Mouse (Mus musculus): Measurements from ENCODE around the gene Ace3. TPM values are rescaled to one million over a fixed set of nuclear protein-coding genes. Genes with fewer than 3 reads are reported as not detected.
"Not testable (repeated sequence)": the region's sequence is repeated elsewhere in the genome, so short reads cannot be mapped to it uniquely, and the experiment has no call there.

Ace3 gene
- total RNA-seq, 1 experiment from 2014 or later = not detected

DNA sequence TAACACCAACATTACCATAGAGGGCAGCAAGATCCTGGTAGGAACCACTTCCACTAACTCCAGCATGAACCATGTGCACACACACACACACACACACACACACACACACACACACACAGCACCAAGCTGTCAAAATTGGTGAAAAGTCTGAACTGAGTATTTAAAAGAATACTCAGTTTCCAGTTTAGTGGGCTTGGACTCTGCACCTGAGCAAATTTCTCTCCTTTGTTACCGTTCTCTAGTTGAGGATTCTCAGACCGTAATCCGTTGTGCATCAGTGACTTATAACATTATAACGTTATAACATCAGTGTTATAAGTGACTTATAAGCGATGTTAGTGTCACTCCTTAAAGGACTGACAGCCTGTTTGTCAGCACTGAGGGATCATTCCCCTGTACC, 18.8 kb upstream of the Ace3 start:
- no peak for ATAC-seq (replicated peaks; ENCODE audit: low read depth, poor library complexity, severe bottlenecking)

DNA sequence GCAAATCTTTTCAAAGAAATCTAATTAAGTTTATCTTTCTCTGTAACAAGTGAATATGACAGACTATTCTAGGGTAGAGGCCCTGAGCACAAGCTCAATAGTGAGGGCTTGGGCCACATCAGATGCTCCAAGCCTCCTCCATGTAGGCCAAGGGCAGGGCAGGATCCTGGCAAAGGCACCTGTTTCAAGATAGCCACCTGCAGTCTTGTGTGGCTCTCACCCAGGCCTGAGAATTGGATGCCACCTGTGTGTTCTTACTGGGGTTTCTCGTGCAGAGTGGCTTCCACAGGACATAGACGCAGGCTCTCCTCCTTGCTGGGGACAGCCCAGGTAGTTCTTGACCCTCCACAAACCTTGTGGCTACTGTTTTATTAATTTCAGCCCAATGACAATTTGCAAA, 16.2 kb upstream of the Ace3 start:
- ATAC-seq (replicated peaks; ENCODE audit: low read depth, poor library complexity, severe bottlenecking) = no peak

DNA sequence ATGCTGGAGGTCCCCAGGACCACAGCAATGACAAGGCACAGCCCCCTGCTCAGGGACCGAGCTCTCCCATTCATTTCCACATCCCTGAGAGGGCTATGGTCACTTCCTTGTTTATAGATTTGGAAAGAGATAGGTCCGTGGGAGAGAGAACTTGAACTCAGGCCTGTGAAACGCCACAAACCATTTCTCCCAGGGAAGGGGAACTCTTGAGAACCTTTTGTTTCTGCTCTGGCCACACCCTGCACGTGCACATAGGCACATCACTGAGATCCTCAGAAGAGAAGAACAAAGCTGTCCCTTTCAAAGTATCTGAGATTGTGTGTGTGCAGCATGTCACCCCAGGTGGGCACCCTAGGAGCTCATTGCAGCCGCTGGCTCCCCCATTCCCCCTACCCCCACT, 15.8 kb upstream of the Ace3 start:
- no peak for ATAC-seq (replicated peaks; ENCODE audit: low read depth, poor library complexity, severe bottlenecking)

DNA sequence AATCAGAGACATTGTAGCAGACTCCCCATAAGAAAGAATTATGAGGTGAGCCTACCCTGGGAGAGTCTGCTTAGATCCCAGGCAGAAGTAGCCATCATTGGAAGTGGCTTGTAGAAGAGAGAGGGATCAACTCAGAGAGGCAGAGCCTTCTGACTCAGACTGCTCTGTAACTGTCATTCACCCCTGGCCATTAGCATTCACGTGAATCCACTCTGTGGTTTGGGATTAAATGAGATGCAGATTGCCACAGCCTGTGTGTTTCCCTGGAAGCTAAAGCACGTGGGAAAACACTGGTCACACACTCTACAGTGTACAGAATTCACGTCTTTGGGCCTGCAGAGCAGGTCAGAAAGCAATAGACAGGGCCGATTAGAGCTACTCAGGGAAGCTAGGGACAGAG, 10.0 kb upstream of the Ace3 start:
- no peak for ATAC-seq (replicated peaks; ENCODE audit: low read depth, poor library complexity, severe bottlenecking)

DNA sequence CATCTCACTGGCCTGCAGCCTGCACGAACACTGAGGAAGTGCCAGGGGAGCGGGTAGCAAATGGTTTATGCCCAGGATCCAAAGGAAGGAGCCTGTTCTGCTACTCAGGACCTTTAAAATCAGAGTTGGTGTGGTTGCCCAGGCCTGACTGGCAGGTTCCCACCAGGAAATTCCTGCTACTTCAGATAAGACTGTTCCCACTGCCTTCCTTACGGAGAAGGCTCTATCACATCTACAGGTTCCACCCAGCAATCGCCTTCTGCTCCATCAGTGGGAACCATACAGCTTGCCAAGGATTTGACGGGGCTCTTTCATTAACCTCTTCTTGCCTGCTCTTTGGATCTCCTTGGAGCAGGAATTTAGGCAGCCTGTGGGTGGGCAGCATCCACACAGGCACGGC, 7.0 kb upstream of the Ace3 start:
- ATAC-seq (replicated peaks; ENCODE audit: low read depth, poor library complexity, severe bottlenecking) = no peak

DNA sequence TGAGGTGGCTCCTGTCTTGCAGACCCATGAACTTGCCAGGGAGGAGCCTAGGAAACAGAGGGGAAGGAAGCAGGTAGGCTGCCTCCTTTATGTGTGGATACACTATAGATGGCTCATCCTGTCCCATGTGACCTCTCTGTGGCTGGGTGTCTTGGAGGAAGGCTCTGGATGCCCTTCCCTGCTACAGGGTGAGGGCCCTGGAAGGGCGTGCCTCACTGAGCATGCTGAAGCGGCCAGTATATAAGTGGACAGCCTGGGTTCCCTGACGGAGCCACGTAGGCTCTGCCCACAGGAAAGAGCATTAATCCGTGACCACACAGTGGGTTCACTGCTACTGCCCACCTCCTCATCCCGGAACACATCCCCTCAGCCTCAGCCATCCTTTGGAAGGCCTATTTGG, 5.0 kb upstream of the Ace3 start:
- no peak for ATAC-seq (replicated peaks; ENCODE audit: low read depth, poor library complexity, severe bottlenecking)

DNA sequence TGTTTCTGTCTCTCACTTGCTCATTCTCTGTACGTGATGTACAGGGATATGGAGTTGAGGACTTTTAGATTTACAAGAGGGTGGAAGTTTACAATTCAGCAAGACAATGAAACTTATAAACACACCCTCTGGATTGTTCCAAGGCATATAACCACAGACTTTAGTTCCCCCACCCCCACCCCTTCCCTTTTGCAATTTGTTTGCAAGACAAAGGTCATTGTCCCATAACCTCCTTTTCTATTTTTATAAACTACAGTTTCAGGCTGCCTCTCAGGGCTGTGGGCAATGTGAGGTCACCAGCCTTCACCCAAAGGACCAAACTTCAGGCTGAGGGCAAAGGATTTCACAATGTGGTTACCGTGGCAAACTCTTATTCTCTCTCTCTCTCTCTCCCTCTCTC, 4.2 kb upstream of the Ace3 start:
- peak; percentile 50 for ATAC-seq (replicated peaks; ENCODE audit: low read depth, poor library complexity, severe bottlenecking)

DNA sequence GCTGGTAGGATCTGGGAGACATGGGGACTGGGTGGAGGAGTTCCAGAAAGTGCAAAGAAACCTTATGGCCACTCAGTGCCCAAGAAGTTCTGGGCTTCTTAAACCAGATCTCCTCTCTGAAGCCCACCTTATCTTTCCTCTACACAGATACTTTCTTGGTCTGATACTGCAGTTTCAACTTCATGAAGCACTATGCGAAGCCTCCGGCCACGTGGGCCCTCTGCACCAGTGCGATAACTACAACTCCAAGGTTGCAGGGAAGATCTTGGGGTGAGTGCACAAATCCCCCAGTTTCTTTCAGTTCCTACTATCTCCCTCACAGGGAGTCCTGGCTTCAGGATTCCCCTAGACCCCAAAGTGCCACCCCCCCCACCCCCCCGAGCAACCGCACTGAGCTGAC, 5.6 kb downstream of the Ace3 start:
- no peak for ATAC-seq (replicated peaks; ENCODE audit: low read depth, poor library complexity, severe bottlenecking)

DNA sequence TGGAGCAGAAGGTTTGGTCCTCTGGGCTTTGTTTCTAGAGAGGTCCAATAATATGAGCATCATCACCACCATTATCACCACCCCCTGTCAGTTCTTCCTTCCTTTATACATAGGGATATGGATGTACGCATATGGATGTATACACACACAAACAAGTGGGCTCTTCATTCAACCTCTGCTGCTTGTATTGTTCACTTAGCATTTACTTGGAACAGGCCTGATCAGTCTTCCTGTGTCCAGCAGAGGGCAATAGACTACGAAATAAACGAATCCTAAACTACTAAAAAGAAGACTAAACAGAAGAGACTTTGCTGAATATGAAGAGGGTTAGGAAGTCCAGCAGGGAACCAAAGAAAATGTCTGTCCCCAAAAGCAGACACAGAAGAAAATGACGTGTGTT, 7.2 kb downstream of the Ace3 start:
- ATAC-seq (replicated peaks; ENCODE audit: low read depth, poor library complexity, severe bottlenecking) = peak; percentile 71

DNA sequence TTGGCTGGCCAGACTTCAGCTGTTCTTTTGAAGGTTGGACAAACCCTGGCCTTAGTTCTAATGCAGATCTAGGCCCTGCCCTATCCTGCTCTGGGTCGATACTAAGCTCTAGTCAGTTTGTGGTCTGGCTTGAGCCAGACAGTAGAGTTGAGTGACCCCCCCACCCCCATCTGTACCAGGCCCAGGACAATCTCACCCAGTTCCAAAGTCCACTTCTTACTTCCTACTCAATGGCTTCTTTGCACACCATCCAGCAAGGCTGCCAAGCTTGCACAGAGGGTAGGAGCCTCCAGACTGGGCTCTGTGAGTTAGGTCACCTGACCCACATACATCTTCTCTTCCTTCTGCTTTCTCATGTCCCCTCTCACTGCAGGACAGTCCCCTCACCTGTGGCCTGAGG, 10.1 kb downstream of the Ace3 start:
- no peak for ATAC-seq (replicated peaks; ENCODE audit: low read depth, poor library complexity, severe bottlenecking)

DNA sequence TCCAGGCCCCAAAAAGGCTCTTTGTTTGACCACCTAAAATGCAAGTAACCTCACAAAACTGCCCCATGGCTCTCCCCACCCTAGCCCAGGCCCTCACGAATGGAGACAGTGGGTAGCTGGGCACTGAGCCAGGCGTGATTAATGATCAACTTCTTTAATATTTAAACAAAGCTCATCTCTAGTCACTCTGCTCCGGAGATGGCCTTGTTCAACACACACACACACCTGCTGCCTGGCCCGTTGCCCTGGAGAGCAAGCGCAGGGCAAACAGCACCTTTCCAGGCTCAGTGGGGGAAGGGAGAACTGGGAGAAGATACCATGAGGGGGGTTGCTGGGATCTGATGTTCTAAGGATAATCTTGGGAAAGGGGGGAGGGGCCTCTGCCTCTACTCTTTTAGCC, 11.5 kb downstream of the Ace3 start:
- ATAC-seq (replicated peaks; ENCODE audit: low read depth, poor library complexity, severe bottlenecking) = no peak

DNA sequence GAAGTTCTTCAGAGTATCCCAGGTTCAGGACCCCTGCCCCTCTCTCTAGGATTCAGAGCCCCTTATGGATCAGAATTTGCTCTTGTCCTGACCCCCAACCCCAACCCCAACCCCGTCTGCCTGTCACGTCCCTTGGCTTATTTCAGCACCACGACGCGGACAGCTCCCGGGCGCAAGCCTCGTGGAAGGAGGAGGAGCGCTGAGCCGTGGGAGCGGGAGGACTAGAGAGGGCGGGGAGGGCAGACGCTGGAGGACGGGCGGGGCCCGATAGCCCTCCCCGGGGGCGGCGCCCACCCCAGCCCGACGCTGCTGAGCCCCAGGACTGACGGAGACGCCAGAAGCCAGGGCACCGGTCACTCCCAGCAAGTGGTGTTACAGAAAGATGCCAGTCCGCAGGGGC, 13.3 kb downstream of the Ace3 start, which contains the start of gene Kcnh6:
Gene Kcnh6 (plus strand): TSS at position 304 of the 400 bp plus-strand sequence.
- ATAC-seq (replicated peaks; ENCODE audit: low read depth, poor library complexity, severe bottlenecking) = peak; percentile 94

DNA sequence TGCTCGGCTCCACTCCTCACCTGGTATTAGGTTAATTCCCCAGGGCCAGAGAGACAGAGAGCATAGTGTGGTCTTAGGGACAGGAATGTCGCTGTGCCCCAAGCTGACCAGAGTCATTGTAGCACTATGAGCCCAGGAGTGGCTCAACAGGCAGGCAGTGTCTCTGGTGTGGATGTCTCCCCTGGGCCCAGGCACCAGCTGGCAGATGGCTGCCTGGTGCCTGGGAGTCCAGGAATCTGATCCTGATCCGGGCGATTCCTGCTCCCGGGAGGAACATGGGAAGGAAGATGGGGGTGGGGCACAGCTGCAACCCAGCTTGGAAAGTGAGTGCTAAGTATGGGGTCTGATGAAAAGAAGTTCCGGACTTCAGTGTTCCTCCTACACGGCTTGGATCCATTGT, 18.2 kb downstream of the Ace3 start:
- no peak for ATAC-seq (replicated peaks; ENCODE audit: low read depth, poor library complexity, severe bottlenecking)

DNA sequence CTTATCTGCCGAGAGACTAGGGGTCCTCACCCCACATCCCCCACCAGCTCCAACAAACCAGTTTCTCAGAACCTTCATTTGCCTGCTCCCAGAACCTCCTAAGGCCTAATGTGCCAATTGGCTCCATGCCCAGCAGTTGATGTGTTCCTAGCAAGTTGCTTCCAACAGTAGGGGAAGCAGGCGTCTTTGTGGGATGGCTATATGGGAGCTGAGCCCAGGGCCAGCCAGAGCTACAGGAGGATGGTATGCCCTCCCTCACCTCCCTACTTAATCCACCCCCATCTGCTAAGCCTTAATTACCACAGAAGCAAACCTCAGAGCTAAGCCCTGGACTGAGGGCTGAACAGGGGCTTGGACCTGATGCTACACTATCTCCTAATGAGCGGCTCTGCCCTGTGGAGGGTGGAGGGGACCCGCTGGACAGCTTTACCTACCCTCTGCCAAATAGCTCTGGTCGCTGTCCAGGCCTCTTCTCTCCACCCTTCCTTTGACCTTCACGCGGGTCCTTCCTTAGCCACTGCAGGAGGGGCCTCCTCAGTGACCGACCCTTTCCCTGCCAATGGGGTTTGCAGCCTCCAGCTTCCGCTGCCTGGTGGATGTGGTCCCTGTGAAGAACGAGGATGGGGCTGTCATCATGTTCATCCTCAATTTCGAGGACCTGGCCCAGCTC, 19.2 kb downstream of the Ace3 start:
- ATAC-seq (replicated peaks; ENCODE audit: low read depth, poor library complexity, severe bottlenecking) = no peak

DNA sequence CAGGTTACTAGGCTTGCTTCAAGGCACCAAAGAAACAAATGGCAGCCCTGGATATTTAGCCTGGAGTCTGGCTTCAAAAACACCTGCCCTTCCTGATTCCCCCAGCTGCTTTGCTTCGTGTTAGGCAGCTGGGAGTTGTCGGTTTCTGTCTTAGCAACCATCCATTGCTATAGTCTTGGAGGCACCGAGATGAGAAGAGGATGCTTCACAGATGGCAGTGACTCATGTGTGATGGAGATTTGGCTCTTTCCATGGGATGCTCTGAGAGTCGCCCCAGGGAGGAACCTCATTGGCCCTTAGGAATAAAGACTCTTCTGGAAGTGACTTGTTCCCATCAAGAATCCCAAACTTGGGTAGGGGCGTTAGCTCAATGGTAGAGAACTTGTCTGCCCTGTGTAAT, 22.0 kb downstream of the Ace3 start:
- ATAC-seq (replicated peaks; ENCODE audit: low read depth, poor library complexity, severe bottlenecking) = no peak

DNA sequence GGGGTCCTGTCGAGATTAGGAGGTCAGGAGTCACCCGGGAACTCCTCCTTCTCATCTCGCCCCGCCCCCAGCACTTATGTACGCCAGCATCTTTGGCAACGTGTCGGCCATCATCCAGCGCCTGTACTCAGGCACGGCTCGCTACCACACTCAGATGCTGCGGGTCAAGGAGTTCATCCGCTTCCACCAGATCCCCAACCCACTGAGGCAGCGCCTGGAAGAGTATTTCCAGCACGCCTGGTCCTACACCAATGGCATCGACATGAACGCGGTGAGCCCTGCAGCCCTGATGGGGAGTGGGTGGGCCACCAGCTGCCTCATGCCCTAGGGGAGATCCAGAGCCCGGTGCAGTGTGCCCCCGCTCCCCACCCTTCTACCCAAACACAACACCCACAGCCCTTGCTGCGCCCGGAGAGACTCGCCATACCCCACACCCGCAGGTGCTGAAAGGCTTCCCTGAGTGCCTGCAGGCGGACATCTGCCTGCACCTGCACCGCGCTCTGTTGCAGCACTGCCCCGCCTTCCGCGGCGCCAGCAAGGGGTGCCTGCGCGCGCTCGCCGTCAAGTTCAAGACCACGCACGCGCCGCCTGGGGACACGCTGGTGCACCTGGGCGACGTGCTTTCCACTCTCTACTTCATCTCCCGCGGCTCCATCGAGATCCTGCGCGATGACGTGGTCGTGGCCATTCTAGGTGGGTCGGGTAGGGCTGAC, 25.7 kb downstream of the Ace3 start:
- peak; percentile 43; the same call in 1 of the 2 replicates for ATAC-seq (replicated peaks; ENCODE audit: low read depth, poor library complexity, severe bottlenecking)

DNA sequence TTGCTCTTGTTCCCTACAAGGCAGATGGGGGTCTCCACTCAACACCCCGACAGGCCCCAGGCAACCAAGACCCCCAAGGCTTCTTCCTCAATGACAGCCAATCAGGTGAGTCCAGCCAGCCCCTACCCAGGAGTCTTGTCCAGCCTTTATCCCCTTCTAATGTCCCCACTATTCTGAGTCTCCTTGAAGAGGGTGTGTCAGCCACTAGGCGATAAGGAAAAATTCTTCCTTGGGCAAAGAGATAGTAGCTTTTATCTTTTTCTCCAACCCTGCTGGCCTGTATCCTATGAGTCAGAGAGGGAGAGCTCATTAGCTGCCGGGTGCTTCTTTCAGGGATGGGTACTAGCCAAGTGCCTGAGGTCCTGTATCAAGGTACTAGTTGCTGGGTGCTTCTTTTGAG, 31.3 kb downstream of the Ace3 start:
- ATAC-seq (replicated peaks; ENCODE audit: low read depth, poor library complexity, severe bottlenecking) = no peak

DNA sequence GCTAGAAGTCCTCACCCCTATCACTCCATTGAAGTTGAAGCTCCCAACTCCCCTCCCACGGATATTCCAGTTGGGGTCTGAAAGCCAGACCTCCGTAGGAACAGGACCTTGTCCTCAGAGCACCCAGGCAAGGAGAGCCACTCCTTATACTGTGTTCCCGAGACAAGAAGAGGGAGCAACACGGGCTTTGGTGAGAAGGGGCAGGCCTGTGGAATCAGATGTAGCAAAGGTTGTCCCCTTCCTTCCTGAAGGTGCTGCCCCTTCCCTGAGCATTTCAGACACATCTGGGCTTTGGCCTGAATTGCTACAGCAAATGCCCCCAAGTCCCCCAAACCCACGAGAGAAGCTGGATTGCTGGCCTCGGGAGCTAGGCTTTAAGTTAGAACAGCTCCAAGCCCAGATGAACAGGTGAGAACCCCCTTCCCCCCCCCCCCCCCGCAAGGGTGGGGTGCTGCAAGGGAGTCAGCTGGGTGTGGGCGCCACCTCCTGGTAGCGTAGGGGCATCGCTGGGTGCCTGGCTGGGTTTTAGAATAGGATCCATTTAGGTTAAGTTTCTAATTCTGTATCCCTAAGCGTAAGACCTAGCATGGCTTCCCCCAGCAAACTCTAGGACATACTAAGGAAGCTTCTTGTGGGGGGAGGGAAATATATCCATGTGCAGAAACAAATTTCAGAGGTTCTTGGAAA, 32.1 kb downstream of the Ace3 start:
- peak; percentile 81 for ATAC-seq (replicated peaks; ENCODE audit: low read depth, poor library complexity, severe bottlenecking)

DNA sequence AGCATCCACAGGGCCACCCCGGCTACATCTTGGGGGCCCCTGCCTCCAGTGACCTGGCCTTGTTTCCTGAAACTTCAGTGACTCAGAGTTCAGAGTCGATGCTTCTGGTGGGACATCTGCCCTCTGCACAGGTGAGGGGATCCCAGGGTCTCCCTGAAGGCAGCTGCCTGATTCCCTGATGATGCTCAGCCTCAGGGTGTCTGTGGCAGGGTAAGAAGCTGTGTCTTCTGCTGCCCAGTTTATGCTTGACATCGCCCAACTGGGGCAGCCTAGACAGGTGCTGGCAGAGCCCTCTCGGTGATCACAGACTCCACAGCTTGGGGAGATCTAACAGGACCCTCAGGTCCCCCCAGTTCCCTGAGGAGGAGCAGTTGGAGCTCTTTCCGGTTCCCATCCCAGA, 33.1 kb downstream of the Ace3 start:
- no peak for ATAC-seq (replicated peaks; ENCODE audit: low read depth, poor library complexity, severe bottlenecking)

DNA sequence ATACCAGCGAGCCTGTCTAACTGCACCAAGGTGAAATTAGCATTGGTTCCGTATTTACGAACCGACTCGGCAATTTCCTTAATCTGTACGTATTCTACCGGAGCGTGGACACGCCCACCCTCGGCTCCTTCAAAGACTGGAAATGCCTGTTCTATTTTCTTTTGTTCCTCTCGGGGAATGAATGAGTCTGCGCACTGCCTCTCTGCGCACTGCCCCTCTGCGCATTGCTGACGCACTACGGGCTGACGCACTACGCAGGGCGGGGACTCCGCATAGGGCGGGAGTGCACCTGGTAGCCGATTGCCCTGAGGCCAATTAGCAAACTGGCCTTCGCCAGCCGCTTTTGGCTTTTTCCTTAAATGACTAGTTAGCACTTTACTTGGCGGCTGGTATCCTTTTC, 37.6 kb downstream of the Ace3 start:
- not testable (repeated sequence) for ATAC-seq (replicated peaks; ENCODE audit: low read depth, poor library complexity, severe bottlenecking)

DNA sequence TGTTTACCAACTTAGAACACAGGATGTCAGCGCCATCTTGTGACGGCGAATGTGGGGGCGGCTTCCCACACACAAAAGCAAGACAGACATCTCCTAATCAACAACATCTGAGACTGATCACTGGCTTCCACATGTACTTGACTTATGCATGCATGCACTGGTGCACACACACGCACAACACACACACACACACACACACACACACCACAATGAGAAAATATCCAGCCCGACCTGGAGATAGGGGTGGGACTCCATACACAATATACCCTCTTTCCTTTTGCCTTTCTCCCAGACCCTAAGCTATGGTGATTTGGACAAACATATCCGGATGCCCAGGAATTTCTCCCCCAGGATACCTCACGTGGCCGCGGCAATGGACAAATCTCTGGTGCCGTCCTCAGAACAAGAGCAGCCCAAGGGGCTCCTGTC, 39.0 kb downstream of the Ace3 start:
- ATAC-seq (replicated peaks; ENCODE audit: low read depth, poor library complexity, severe bottlenecking) = peak; percentile 29; the same call in 1 of the 2 replicates

All from common myeloid progenitor, adult 5-6 weeks (primary cell).